Mouse (Mus musculus) hindbrain, postnatal 0 days (tissue): ENCODE measurements around the gene 2410004B18Rik. TPM values are rescaled to one million over a fixed set of nuclear protein-coding genes. Genes with fewer than 3 reads are reported as not detected.

Experiments
- ATAC-seq: fragments of 200-750 bp; cut with Nextera tagmentation; 2 replicates; pipeline ENCODE4 v1.8.0; 2017; ENCODE audit warnings: mild to moderate bottlenecking, moderate TSS enrichment, moderate library complexity
- DNase-seq: peaks from one replicate; pipeline ENCODE4 v3.0.0-alpha.2; 2015; ENCODE audit warnings: low spot score
- H3K27ac ChIP-seq: fragments of 300-500 bp; sonication (generic); 2 replicates; pipeline ENCODE4 v1.5.1; 2014; ENCODE audit warnings: mild to moderate bottlenecking
- H3K27me3 ChIP-seq: fragments of 300-500 bp; sonication (generic); 2 replicates; pipeline ENCODE4 v1.6.1; 2014; ENCODE audit warnings: low read length, mixed read lengths; ENCODE audit not compliant: insufficient read depth
- H3K36me3 ChIP-seq: fragments of 300-500 bp; sonication (generic); 2 replicates; pipeline ENCODE4 v1.6.1; 2014; ENCODE audit warnings: low read length, mixed read lengths; ENCODE audit not compliant: insufficient read depth
- H3K4me1 ChIP-seq: fragments of 300-500 bp; sonication (generic); 2 replicates; pipeline ENCODE4 v1.6.1; 2014; ENCODE audit warnings: antibody characterized with exemption, low read length, mixed read lengths; ENCODE audit not compliant: insufficient read depth
- H3K4me2 ChIP-seq: fragments of 300-500 bp; sonication (generic); 2 replicates; pipeline ENCODE4 v1.6.1; 2014; ENCODE audit warnings: low read depth, mild to moderate bottlenecking, low read length, moderate library complexity, mixed read lengths
- H3K4me3 ChIP-seq: fragments of 300-500 bp; sonication (generic); 2 replicates; pipeline ENCODE4 v1.5.1; 2014; ENCODE audit warnings: low read length
- H3K9ac ChIP-seq: fragments of 300-500 bp; sonication (generic); replicated peaks from 2 replicates; pipeline ENCODE4 v1.6.1; 2014; ENCODE audit warnings: mild to moderate bottlenecking, low read length, moderate library complexity, mixed read lengths
- H3K9me3 ChIP-seq: fragments of 300-500 bp; sonication (generic); 2 replicates; pipeline ENCODE4 v1.6.1; 2016; ENCODE audit warnings: low read length, mixed read lengths
- CTCF ChIP-seq: IDR thresholded peaks from 2 replicates; pipeline ENCODE4 v1.5.1; 2016; ENCODE audit warnings: antibody characterized with exemption, control low read depth, low read depth
- WGBS: fragments of 180-500 bp; shearing (Covaris S2); extraction: QIAGEN DNeasy Blood & Tissue Kit; methylation state at CpG from one replicate; pipeline ENCODE4 v1.1.7; 2014; 5-methylcytosine and 5-hydroxymethylcytosine counted together
- polyA plus RNA-seq: library from polyadenylated mRNA; unstranded; fragments of >200 nt; fragmentation: Nextera tagmentation; extraction: Ambion mirVana; gene quantifications from 2 replicates; pipeline ENCODE4 v1.2.1, GENCODE M21; 2015
- total RNA-seq: library from RNA; depleted of rRNA; stranded (reverse); fragments of >200 nt; gene quantifications from 2 replicates; pipeline ENCODE4 v1.2.3, GENCODE M21; 2014

Gene 2410004B18Rik
- total and polyA plus RNA-seq, 2 experiments from 2014 or later = 30.8 to 69.5 TPM

DNA sequence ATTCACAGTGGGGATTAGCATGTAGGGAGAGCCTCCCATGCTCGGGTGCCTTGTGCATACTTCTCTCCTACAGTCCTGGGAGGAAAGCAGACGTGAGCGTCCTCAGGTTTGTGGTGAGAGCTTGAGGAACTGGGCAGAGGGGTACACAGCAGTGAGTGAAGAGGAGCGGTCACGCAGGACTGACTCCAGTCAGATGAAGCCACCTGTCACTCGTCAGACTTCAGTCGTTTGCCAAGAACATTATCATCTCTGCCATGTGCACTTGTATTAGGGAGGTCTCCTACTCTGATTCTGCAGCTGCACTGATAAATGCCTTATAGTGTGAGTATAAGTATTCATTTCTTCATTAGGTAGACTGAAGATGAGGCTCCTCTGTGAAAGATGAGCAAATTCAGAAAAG is 6.5 kb downstream of the 2410004B18Rik start:
- no peaks in the 10 kb centered on the region for H3K27me3 ChIP-seq
- WGBS = 78% methylated on average over 7 of the region's 7 CpGs
- no peak overlapping the region for H3K4me2 ChIP-seq
- H3K36me3 ChIP-seq = peaks cover 16% of the 10 kb centered on the region; the same call in 1 of the 2 replicates
- no peak for DNase-seq
- H3K27ac ChIP-seq = no peak overlapping the region
- no peak overlapping the region for H3K9ac ChIP-seq
- H3K4me1 ChIP-seq = peaks cover 8% of the 10 kb centered on the region
- TF ChIP-seq CTCF = no peak
- no peak for ATAC-seq
- H3K4me3 ChIP-seq = no peak overlapping the region
- H3K9me3 ChIP-seq = no peaks in the 10 kb centered on the region

DNA sequence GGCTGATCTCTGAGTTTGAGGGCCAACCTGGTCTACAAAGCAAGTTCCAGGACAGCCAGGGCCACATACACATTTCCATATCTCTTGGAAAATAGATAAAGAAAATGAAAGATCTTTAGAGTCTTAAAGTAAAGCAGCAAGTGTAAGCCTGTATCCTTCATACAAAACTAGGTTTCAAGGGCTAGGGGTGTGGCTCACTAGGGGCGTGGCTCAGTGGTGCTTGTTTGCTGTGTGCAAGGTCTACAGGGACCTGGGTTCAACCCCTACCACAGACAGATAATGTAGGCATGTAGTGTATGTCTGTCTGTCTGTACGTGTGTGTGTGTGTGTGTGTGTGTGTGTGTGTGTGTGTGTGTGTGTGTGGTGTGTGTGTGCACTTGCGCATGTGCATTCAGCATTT is 8.1 kb downstream of the 2410004B18Rik start:
- no peak overlapping the region for H3K9ac ChIP-seq
- H3K27ac ChIP-seq = no peak overlapping the region
- ATAC-seq (no peak), DNase-seq (no peak)
- no peak overlapping the region for H3K4me2 ChIP-seq
- 96% methylated on average over 3 of the region's 3 CpGs for WGBS
- H3K4me3 ChIP-seq = no peak overlapping the region
- no peaks in the 10 kb centered on the region for H3K4me1 ChIP-seq
- peaks cover 16% of the 10 kb centered on the region; the same call in 1 of the 2 replicates for H3K36me3 ChIP-seq
- no peaks in the 10 kb centered on the region for H3K9me3 ChIP-seq
- no peak for TF ChIP-seq CTCF
- no peaks in the 10 kb centered on the region for H3K27me3 ChIP-seq

DNA sequence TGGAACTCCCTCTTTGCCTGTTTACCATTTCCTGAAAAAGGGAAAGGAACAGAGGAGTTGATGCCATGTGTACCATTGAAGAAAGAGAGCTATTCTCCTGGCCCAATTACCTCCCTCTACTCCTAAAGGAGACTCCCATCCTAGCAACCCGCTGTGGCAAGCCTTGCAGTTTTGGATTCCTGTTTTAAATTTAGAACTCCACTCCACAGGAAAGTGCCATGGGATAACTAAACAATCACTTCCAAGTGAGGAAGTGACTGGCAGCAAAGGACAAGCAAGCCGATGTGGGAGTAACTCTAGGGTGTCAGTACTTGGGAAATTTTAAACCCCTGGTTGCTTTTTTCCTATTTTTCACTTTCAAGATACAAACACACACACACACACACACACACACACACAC is 8.8 kb downstream of the 2410004B18Rik start:
- H3K4me1 ChIP-seq = no peaks in the 10 kb centered on the region
- TF ChIP-seq CTCF = no peak
- DNase-seq = no peak
- no peak for ATAC-seq
- H3K9me3 ChIP-seq = no peaks in the 10 kb centered on the region
- no peak overlapping the region for H3K4me3 ChIP-seq
- H3K9ac ChIP-seq = no peak overlapping the region
- no peaks in the 10 kb centered on the region for H3K27me3 ChIP-seq
- peaks cover 10% of the 10 kb centered on the region; the same call in 1 of the 2 replicates for H3K36me3 ChIP-seq
- H3K27ac ChIP-seq = no peak overlapping the region
- WGBS = 64% methylated on average over 2 of the region's 2 CpGs
- H3K4me2 ChIP-seq = no peak overlapping the region

DNA sequence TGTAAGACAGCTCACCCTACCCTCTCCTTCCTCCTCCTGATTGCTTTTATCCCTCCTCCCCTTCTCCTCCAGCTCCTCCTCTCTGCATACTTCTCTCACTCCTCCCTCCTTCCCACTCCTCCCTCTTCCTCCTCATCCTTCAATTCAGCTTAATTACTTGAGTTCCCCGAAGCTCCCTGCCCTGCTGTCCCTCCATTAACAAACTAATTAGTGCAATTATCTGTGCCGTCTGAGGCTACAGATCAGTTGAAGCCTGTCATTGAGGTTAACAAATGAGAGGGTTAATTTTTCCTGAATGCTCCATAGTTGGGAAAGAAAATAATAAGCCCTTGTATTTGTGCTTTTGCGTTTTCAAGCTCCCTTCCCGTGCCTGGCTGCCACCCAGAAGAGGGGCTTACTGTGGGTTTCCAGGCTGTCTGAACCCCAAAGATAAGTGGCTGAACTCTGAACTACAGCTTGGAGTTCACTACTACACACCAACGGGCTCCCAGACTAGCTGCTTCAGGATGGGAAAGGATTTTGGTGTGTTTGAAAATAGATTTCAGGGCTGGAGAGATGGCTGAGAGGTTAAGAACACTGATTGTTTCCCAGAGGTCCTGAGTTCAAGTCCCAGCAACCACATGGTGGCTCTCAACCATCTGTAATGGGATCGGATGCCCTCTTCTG is 9.9 kb downstream of the 2410004B18Rik start:
- no peak overlapping the region for H3K9ac ChIP-seq
- H3K27ac ChIP-seq = no peak overlapping the region
- DNase-seq = no peak
- H3K4me1 ChIP-seq = no peaks in the 10 kb centered on the region
- no peak overlapping the region for H3K4me3 ChIP-seq
- no peak overlapping the region for H3K4me2 ChIP-seq
- peaks cover 10% of the 10 kb centered on the region; the same call in 1 of the 2 replicates for H3K36me3 ChIP-seq
- H3K27me3 ChIP-seq = no peaks in the 10 kb centered on the region
- no peaks in the 10 kb centered on the region for H3K9me3 ChIP-seq
- TF ChIP-seq CTCF = no peak
- 28% methylated on average over 6 of the region's 6 CpGs for WGBS
- ATAC-seq = no peak

DNA sequence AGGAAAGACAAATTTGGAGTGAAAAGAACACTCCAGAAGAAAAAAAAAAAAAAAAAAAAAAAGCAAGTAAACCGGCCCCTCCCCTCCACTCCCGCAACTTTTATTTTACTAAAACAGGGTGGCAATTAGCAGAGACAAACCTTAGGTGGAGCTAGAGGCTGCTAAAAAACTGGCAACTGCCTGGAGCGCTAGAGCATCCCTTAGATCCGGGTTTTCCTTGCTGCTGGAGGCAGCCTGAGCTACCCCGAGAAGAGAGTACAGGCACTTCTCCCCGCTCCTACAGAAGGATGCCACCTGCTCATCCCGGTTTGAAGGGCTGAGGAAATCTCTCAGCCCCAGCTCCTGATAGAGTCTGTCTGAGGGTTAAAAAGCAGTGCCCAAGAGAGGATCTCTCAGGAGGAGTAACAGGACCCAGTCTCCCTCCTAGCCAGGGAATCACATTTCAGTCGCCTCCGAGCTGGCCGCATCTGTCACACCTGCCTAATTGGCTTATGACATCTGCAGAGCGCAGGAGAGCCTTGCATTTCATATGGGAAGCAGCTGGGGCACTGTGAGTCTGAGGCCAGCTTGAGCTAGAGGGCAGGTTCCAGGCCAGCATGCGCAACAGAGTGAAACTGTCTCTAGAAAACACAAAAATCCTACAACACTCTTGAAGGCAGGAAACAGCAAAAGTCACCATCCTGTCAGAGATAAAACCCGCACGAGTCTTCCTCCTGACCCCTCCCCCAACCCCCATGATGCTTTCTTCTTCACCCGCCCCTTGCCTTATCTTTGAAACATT is 12.4 kb downstream of the 2410004B18Rik start:
- DNase-seq (peak; percentile 86), ATAC-seq (peak; percentile 89)
- no peak overlapping the region for H3K9ac ChIP-seq
- TF ChIP-seq CTCF = peak; percentile 74
- peak overlapping the region; percentile 44 for H3K4me2 ChIP-seq
- H3K27ac ChIP-seq = no peak overlapping the region
- no peaks in the 10 kb centered on the region for H3K4me1 ChIP-seq
- 12% methylated on average over 15 of the region's 15 CpGs for WGBS
- 0 out of 2 replicates have a peak overlapping the region, but pooled peaks have one; percentile 13 for H3K4me3 ChIP-seq
- no peaks in the 10 kb centered on the region for H3K27me3 ChIP-seq
- no peaks in the 10 kb centered on the region for H3K36me3 ChIP-seq
- H3K9me3 ChIP-seq = no peaks in the 10 kb centered on the region

DNA sequence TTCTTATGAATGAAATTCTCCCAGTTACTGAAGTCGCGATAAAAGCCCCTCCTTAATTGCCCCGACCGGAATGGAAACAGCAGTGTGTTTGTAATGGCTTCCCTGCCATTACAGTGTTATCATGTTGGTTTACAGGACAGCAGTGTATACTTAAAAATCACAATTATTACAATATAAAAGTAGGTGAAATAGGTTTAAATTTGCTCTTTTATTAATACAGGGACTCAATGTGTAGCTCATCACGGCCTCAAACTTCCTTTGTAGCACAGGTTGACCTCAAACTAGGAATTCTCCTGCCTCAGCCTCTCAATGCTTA is 13.0 kb downstream of the 2410004B18Rik start:
- H3K27me3 ChIP-seq = no peaks in the 10 kb centered on the region
- no peak overlapping the region for H3K9ac ChIP-seq
- H3K36me3 ChIP-seq = no peaks in the 10 kb centered on the region
- H3K27ac ChIP-seq = no peak overlapping the region
- ATAC-seq (no peak), DNase-seq (no peak)
- no peaks in the 10 kb centered on the region for H3K4me1 ChIP-seq
- 48% methylated on average over 5 of the region's 5 CpGs for WGBS
- H3K9me3 ChIP-seq = no peaks in the 10 kb centered on the region
- no peak overlapping the region; the same call in 1 of the 2 replicates for H3K4me2 ChIP-seq
- no peak for TF ChIP-seq CTCF
- H3K4me3 ChIP-seq = no peak overlapping the region
